Mouse (Mus musculus): ENCODE measurements at regions not wholly inside any gene's neighbourhood (a gene's known extent, or its start where the extent isn't known, plus 50 kb on each side); places are given as distances from the start of the nearest gene placed in this dataset.

DNA sequence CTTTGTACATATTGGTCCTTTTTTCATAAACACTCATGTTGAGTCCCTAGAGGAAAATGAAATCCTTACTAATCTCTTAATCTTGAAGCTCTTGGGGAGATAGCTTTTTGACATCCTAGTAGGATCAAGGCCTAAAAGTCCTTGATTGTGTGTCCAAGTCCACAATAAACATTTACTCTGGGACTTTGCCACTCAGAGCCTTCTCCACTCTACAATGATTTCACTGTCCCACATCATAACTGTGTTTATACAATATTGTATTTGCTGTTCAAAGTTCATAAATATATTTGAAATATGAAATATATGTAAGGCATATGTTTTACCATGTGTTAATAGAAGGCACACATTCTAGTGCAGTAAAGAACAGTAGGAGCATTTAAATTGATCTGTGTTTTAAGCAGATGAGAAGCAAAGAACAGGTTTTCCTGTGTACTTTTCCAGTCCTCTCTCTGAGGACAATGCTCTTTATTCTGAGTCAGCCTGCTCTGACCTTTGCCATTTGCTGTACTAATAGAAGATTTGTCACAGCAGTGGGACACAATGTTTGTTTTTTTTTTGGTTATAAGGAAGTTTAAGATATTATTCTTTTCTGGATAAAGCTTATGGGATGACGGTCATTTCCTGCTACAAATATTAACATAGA is 130.7 kb upstream of the Gprin3 start:
- no peak for DNase-seq

DNA sequence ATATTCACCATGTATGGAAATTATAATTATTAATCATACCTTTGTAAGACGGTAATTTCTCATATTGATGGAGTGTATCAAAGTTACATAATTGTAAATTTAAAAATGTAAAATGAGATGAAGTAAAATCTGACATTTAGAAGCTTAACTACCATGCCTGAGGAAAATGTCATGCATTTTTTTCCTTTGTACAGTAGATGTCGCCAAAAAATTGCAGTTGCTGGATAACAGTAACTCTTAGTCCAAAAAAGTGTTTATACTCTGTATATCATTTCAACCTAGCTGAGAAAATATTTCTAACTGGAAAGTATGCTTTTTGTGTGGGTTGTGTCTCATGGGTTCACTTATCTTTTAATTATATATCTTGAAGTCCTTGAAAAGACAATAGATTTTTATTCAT is 110.9 kb upstream of the Gprin3 start:
- DNase-seq = no peak

DNA sequence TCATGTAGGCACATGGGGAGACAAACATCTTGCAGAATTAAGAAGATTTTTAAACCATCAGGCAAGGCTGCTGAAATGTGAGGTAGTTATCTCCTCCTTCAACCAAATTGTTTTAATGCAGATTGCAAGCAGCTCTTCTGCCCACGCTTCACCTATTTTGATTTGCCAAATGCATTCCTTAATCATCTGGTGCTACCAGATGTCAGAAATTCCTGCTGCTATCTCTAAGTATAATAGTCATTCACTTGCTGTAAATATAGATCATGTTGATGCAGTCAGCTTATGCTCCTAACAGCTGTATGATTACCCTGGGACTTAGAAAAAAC is 98.8 kb upstream of the Gprin3 start:
- DNase-seq = no peak

DNA sequence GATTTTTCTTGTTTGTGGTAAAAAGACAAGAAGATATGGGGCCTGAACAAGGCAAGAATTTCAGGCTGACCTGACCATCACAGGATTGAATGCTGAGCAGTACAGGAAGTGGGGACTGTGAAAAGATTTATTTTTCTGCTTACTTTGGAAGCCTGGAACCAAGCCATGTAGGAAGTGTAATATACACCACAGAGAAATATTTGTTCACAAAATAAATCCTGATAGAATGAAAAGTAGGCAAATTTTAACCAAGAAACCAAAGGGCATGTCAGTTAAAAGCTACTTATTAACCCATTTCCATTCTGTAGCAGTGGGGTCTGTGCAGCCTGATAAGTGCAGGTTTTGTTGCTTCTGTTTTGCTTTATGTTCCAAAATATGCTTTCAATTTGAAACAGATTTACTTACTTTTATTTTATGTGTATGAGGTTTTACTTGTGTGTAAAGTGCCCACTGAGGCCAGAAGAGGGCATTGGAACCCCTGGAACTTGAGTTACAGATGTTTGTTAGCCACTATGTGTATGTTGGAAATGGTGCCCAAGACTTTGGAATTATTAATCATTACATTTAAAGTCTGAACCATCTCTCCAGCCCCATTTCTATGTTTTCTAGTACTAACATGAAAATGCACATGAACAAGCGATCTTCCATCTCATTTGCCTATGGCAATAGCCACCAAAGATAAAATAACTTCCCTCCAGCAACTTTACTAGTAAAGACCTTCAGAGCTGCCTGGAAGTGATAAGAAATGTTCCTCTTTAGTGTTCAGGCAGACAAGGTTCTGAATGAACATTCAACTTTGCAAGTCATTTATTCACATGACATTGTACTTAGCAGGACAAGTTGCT is 98.2 kb upstream of the Gprin3 start:
- no peak for DNase-seq

DNA sequence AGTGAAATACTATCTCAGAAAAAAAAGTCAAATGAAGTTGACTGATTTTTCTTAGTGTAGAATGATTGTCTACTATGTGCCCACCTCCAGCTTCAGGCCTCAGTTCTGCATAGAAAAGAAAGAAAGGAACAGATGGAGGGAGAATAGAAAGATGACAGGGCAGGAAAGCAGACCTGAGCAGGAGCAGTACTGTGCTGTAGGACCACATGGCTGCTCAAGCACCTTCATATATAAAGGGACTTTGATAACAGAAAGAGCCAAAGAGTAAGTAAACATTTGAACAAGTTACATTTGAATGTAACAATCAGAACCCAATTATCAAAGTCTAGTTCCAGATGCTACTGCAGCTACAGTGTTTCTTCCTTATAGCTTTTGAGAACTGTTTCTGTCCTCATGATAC is 96.9 kb upstream of the Gprin3 start:
- DNase-seq = no peak

DNA sequence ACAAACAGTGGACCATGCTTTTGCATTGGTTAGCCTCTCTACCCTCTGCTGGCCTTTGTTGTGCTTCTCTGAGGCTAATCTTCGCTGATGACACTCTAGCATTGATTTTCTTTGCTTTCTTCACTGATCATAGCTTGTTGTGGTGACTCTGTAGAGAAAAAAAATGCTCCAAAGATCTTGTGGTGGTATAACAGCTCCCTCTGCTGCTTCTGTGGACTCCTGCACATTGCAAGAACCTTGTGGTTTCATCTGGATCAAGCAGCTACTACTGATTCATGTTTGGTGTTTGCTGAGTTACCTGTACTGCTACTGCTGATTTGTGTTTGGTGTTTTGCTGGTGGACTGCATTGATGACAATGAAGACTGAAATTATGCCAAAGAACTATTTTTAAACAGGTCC is 74.7 kb upstream of the Gprin3 start:
- peak; percentile 16 for DNase-seq

DNA sequence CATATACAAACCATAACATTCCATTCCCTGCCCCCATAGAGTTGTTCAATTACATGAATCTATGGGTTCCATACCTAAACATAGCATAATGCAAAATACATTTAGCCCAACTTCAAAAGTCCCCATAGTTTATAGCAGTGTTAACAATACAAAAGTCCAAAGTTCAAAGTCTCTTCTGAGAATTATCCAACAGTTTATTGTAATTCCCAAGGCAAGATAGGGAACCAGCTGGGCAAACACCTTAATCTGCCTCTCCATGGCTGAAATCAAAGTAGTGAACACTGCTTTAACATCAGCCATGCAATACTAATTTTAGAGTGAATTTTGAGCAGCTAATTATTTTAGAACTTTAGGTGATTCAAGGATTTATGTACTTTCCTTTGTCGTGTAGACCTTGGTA is 72.7 kb upstream of the Gprin3 start:
- no peak for DNase-seq

DNA sequence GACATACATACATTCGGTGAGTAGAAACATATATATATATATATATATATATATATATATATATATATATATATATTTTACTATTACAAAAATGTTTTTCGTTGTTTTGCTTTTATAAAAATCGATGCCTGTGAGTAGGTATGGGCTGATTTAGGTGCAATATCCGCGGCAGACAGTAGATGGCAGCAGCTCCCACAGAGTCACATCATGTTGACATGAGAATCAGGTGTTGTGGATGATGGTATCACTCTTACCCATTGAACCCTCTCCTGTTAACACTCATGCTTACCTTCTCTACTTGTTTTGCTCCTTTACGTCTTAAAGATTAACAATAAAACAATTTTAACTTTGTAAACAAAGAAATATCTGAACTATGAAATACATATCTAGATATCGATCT is 72.0 kb upstream of the Gprin3 start:
- DNase-seq = peak; percentile 62

DNA sequence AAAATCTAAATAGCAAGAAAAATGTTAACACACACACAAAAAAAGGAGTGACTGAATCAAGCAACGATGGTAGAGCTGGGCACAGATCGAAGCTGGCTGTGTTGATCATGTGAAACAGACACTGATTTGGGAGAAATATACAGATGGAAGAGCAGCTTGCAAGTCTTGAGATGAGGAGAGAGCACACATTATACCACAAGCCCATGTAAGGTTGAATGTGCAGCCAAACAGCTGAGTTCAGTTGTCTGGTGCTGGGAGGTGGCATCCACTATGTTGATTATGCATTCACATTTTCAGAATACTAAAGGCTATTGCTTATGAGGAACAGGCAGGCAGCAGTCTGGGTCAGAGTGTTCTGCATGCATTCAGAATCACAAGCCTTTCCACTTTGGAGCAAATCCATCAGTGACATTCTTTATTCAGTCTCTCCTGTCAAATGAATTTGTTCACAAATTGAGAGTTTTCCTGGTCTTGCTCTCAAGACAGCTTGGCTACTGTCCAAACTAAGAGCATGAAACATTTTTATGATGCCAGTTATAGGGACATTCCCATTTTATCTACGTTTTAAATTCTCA is 63.0 kb upstream of the Gprin3 start:
- no peak for DNase-seq

DNA sequence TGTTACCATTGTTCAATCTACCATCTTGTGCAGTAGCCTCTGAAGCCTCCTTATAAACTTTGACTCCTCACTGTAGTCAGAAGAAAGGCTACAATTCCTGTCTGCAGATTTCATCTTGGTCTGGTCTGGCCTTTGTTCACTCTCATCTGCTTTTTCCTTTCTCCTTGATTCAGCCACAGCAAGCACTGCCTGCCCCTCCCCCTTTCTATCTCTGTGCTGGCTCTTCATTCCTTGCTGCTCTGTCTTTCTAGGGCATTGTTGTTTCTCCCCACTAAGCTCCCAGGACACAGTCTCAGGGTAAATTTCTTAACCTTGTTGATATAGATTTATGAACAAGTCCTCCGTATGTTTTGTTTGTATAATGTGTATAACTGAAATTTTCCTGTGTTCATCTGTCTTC is 62.3 kb upstream of the Gprin3 start:
- peak; percentile 10 for DNase-seq

DNA sequence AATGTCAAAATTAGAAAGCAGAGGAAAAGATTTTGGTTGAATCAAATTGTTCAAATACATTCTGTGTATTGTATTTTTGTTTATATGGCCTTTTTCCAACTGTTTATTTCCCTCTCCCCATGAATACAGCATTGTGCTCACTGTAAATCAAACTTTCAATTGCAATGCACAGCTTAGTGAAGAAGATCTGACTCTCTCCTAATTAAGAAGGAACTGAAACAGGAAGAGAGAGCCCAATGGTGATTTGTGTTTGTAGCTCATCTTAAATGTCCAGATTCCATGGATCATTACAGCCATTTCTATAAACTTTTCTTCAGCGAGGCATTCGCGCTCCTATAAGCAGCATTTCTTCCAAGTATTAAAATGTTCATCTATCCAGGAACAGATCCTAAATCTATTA is 57.9 kb upstream of the Gprin3 start:
- DNase-seq = no peak

DNA sequence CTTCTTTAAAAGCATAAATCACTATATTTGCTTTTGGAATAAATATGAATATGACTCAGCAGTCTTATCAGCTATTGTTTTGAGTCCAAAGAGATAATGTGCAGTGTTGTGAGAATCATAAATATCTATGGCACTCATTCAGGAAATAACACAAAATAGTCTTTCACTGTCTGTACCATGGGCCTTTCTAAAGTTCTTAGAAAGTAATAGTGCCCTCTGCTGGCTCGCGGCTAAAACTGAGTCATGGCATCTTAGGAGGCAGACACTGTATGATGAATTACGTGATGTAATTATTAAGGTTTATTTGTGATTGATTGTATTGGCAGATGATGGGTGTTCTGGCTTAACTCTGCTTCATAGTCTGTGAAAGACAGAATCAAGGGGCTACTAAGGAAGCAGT is 57.5 kb upstream of the Gprin3 start:
- DNase-seq = peak; percentile 69

All from retina, postnatal 1 day (tissue).